Mouse (Mus musculus) lung, adult 2 months (tissue): ENCODE measurements around the gene Tnk1.

Source experiments
- CTCF ChIP-seq: fragments of 200-500 bp; IDR thresholded peaks from 2 replicates; pipeline ENCODE4 v1.5.1; 2011; ENCODE audit warnings: mild to moderate bottlenecking, low read length, control low read depth; ENCODE audit not compliant: insufficient read depth
- POLR2A ChIP-seq: fragments of 200-500 bp; IDR thresholded peaks from 2 replicates; pipeline ENCODE4 v1.6.1; 2011; ENCODE audit warnings: low read depth, mild to moderate bottlenecking, control low read depth, low read length, borderline replicate concordance; ENCODE audit errors: extremely low read depth

- TF ChIP-seq POLR2A, result no peak
- TF ChIP-seq CTCF, result no peak
These were observed 25.1 kb upstream of the Tnk1 start for GRCm38 (mm10) chr11:69883527-69884151.
